Mouse (Mus musculus): ENCODE data around the gene 2310007B03Rik. TPM values are rescaled to one million over a fixed set of nuclear protein-coding genes. Genes with fewer than 3 reads are reported as not detected.

2310007B03Rik gene
- polyA plus RNA-seq, 1 experiment from 2014 or later, result 3.4 TPM

DNA sequence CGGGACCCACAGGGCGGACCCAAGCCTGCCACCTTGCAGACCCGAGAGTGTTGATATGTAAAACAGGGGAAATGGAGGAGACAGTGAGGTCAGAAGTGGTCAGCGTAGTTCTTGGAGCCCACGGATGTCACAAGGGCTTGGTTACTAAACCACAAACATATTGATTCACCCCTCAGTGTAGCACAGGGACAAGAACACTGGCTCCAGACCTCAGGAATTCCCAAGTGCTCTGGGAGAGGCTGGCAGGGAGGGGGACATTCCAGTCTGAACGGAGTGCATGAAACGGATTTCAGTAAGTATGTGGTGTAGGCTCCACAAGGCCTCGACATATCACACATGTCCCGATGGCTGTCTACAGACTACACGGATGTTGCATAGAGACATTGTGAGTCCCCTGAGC lies 1.2 kb upstream of the 2310007B03Rik start:
- no peak for TF ChIP-seq CTCF (IDR thresholded peaks at IDR 0.05; ENCODE audit: low read depth)
- Histone ChIP-seq H3K9me3 (replicated peaks; ENCODE audit: low read length) (no peaks in the 10 kb centered on the region), H3K36me3 (ENCODE audit: insufficient read depth, low read length) (no peaks in the 10 kb centered on the region), H3K4me1 (replicated peaks; ENCODE audit: insufficient read depth, low read length) (no peaks in the 10 kb centered on the region), H3K27me3 (ENCODE audit: insufficient read depth, low read length) (no peaks in the 10 kb centered on the region), H3K4me3 (replicated peaks; ENCODE audit: low read depth, low read length) (no peak overlapping the region), H3K9ac (ENCODE audit: low read depth, low read length) (no peak overlapping the region), H3K4me2 (ENCODE audit: low read length) (no peak overlapping the region), H3K27ac (no peak overlapping the region)
- 79% methylated on average over 10 of the region's 10 CpGs for WGBS
- DNase-seq (ENCODE audit: low spot score) (no peak), ATAC-seq (replicated peaks; ENCODE audit: low FRiP score, low read depth) (no peak)

DNA sequence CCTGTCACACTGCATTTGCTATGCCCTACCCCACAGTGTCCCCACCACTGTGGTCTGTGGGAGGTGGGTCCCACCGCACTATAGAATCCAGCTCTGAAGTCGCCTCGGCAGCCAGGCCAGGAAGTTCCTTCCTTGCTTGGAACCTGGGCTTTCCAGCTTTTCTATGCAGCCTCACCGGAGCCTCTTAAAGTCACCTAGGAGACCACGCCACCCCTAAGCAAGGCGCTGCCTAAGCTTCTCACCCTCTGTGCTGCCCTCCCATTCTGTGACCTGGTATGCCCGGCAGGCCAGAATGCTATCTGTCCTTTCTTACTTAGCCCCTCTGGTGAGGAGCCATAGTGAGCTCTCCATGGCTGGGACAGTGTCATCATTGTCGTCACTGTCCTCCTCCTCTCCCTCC lies 602 bp upstream of the 2310007B03Rik start:
- Histone ChIP-seq H3K36me3 (ENCODE audit: insufficient read depth, low read length) (no peaks in the 10 kb centered on the region), H3K4me3 (replicated peaks; ENCODE audit: low read depth, low read length) (no peak overlapping the region), H3K9ac (ENCODE audit: low read depth, low read length) (no peak overlapping the region), H3K4me2 (ENCODE audit: low read length) (no peak overlapping the region), H3K4me1 (replicated peaks; ENCODE audit: insufficient read depth, low read length) (no peaks in the 10 kb centered on the region), H3K27ac (no peak overlapping the region), H3K27me3 (ENCODE audit: insufficient read depth, low read length) (no peaks in the 10 kb centered on the region), H3K9me3 (replicated peaks; ENCODE audit: low read length) (no peaks in the 10 kb centered on the region)
- DNase-seq (ENCODE audit: low spot score) (no peak), ATAC-seq (replicated peaks; ENCODE audit: low FRiP score, low read depth) (no peak)
- 78% methylated on average over 8 of the region's 8 CpGs for WGBS
- no peak for TF ChIP-seq CTCF (IDR thresholded peaks at IDR 0.05; ENCODE audit: low read depth)

DNA sequence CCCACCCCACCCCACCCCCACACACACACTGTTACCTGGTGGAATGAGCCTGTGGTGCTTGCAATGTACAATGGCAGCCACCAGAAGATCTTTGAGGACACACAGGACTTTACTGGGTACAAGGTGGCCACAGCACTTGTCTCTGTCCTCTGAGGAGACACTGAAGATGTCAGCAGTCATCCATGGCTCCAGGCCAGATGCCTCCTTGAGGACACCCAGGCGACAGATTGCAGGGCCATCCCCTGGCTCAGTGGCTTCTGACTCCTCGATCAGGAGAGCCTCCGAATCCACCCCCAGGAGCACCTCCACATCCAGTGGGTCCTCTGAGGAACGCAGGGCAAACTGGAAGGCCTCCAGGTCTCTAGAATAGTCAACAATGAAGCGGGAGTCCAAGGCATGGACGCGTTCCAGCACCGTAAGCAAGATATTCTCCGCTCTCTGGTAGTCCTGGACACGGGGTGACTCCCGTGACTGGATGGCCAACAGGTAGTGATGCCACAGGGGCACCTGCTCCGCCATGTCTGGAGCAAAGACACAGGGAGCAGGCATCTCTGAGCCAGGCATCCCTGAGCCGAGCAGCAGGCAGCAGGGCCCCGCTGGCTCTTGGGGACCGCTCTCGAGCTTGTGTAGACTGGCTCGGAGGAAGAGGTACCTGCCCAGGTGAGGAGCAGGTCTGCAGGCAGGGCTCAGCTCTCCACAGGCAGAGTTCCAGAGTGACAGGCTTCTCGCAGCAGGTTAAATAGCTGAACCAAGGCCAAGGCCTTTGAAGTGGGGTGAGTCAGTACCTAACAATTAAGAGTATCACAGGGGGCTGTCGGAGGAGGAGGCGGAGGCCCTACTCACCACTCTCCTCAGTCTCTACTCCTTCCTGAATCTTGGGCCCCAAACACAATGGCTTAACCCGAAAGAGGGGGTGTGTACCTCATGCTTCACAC lies 915 bp downstream of the 2310007B03Rik start:
- Histone ChIP-seq H3K9ac (ENCODE audit: low read depth, low read length) (no peak overlapping the region), H3K27ac (peak overlapping the region; percentile 57; the same call in 1 of the 2 replicates), H3K4me3 (replicated peaks; ENCODE audit: low read depth, low read length) (no peak overlapping the region), H3K4me2 (ENCODE audit: low read length) (no peak overlapping the region), H3K4me1 (replicated peaks; ENCODE audit: insufficient read depth, low read length) (no peaks in the 10 kb centered on the region), H3K9me3 (replicated peaks; ENCODE audit: low read length) (no peaks in the 10 kb centered on the region), H3K36me3 (ENCODE audit: insufficient read depth, low read length) (no peaks in the 10 kb centered on the region), H3K27me3 (ENCODE audit: insufficient read depth, low read length) (no peaks in the 10 kb centered on the region)
- no peak for TF ChIP-seq CTCF (IDR thresholded peaks at IDR 0.05; ENCODE audit: low read depth)
- ATAC-seq (replicated peaks; ENCODE audit: low FRiP score, low read depth) (0 out of 2 replicates have a peak, but pooled peaks have one; percentile 9), DNase-seq (ENCODE audit: low spot score) (no peak)
- WGBS, result 70% methylated on average over 21 of the region's 21 CpGs

DNA sequence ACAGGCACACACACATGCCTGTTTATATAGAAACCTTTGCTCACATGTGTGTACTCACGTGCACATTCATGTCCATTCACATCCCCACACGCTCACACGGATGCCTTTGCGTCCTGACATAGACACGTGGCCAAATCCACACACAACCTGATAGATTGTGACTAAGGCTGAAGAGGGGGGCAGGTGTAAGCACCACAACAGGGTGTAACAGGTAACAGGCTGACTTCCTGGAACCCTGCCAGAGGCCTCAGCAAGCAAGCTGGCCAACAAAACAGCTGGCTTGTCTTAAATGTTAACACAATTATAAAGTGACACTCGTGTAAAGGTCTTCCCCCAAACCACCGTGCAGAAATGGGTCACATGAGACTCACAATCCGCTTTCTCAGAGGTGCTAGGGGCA lies 1.8 kb downstream of the 2310007B03Rik start:
- no peak overlapping the region for H3K4me2 ChIP-seq (ENCODE audit: low read length)
- H3K9ac ChIP-seq (ENCODE audit: low read depth, low read length), result no peak overlapping the region
- no peak for ATAC-seq (replicated peaks; ENCODE audit: low FRiP score, low read depth)
- H3K36me3 ChIP-seq (ENCODE audit: insufficient read depth, low read length), result no peaks in the 10 kb centered on the region
- WGBS, result 63% methylated on average over 8 of the region's 8 CpGs
- TF ChIP-seq CTCF (IDR thresholded peaks at IDR 0.05; ENCODE audit: low read depth), result no peak
- no peaks in the 10 kb centered on the region for H3K27me3 ChIP-seq (ENCODE audit: insufficient read depth, low read length)
- no peaks in the 10 kb centered on the region for H3K4me1 ChIP-seq (replicated peaks; ENCODE audit: insufficient read depth, low read length)
- H3K4me3 ChIP-seq (replicated peaks; ENCODE audit: low read depth, low read length), result no peak overlapping the region
- no peak overlapping the region for H3K27ac ChIP-seq
- no peaks in the 10 kb centered on the region for H3K9me3 ChIP-seq (replicated peaks; ENCODE audit: low read length)
- DNase-seq (ENCODE audit: low spot score), result no peak

DNA sequence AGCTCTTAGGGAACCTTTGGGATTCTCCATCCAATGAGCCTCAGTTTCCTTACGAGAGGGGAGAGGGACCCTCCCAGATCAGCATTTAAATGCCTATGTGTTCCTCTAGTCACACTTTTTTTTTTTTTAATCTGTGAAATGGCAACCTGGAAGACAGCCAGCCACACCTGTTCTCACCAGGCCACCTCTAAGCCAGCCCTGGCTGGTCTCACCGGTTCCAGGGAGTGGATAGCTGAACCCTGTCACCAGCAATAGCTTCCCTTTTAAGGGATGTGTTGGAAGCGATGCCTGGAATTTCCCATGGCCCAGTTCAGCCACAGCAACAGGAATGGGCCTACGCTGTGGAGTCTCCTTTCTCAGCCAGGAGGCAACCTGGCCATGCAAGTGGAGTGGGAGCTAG lies 3.2 kb downstream of the 2310007B03Rik start:
- no peaks in the 10 kb centered on the region for H3K27me3 ChIP-seq (ENCODE audit: insufficient read depth, low read length)
- no peaks in the 10 kb centered on the region for H3K36me3 ChIP-seq (ENCODE audit: insufficient read depth, low read length)
- H3K4me2 ChIP-seq (ENCODE audit: low read length), result no peak overlapping the region
- H3K9me3 ChIP-seq (replicated peaks; ENCODE audit: low read length), result no peaks in the 10 kb centered on the region
- no peaks in the 10 kb centered on the region for H3K4me1 ChIP-seq (replicated peaks; ENCODE audit: insufficient read depth, low read length)
- no peak overlapping the region for H3K27ac ChIP-seq
- DNase-seq (ENCODE audit: low spot score) (no peak), ATAC-seq (replicated peaks; ENCODE audit: low FRiP score, low read depth) (no peak)
- H3K9ac ChIP-seq (ENCODE audit: low read depth, low read length), result no peak overlapping the region
- no peak for TF ChIP-seq CTCF (IDR thresholded peaks at IDR 0.05; ENCODE audit: low read depth)
- H3K4me3 ChIP-seq (replicated peaks; ENCODE audit: low read depth, low read length), result no peak overlapping the region
- 79% methylated on average over 4 of the region's 4 CpGs for WGBS

DNA sequence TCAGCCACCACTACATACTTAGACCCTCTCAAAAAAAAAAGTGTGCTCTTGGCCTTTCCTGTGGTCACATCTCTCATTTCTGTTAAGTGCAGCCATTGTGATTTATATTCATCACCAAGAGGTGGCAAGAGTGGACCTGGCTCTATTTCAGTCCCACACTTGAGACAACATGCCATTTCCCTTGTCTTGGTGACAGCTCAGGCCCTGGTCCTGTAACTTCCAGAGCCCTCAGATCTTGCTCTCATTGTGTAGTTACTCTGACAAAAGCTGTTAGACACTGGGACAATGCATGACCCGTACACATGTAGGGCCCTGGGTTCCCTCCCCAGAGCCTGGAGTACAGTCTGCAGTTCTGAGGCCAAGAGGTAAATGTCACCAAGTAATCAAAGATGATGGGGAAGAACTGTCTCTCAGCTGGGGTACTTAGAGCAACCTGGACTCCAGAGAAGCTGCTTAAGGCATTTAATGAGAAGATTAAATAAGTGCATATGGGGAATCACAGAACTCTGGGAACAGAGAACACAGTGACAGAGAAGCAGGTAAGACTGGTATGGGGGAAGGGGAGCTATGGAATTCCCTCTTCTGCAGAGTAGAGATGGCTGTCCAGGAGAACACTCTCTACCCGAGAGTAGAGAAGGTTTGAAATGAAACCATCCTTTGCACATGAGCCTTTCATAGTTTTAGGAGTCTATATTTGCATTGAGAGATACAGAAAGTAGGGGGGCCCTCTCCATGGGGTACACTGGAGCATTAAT lies 9.7 kb downstream of the 2310007B03Rik start:
- no peaks in the 10 kb centered on the region for H3K36me3 ChIP-seq (ENCODE audit: insufficient read depth, low read length)
- no peak overlapping the region for H3K27ac ChIP-seq
- no peaks in the 10 kb centered on the region for H3K27me3 ChIP-seq (ENCODE audit: insufficient read depth, low read length)
- 70% methylated on average over 2 of the region's 2 CpGs for WGBS
- no peaks in the 10 kb centered on the region for H3K4me1 ChIP-seq (replicated peaks; ENCODE audit: insufficient read depth, low read length)
- ATAC-seq (replicated peaks; ENCODE audit: low FRiP score, low read depth) (no peak), DNase-seq (ENCODE audit: low spot score) (no peak)
- no peak for TF ChIP-seq CTCF (IDR thresholded peaks at IDR 0.05; ENCODE audit: low read depth)
- no peak overlapping the region for H3K4me3 ChIP-seq (replicated peaks; ENCODE audit: low read depth, low read length)
- H3K4me2 ChIP-seq (ENCODE audit: low read length), result no peak overlapping the region
- H3K9me3 ChIP-seq (replicated peaks; ENCODE audit: low read length), result no peaks in the 10 kb centered on the region
- H3K9ac ChIP-seq (ENCODE audit: low read depth, low read length), result no peak overlapping the region
